8 mouse cellular contexts compared by ENCODE assay signal in genomic region chr19:6531832-6532471, GRCm38 (mm10). TPM values are rescaled to one million over a fixed set of nuclear protein-coding genes. Genes with fewer than 3 reads are reported as not detected.
DNase-seq lines count a peak whose midpoint lies in the region; ATAC-seq lines count a peak whose summit lies in the region.

No protein-coding gene starts in this region.

- WGBS in forebrain, embryonic 15.5 days: 4% methylated on average over 36 of the region's 36 CpGs
- WGBS in intestine, embryonic 16.5 days: 1% methylated on average over 36 of the region's 36 CpGs
- WGBS in lung, embryonic 16.5 days: 2% methylated on average over 36 of the region's 36 CpGs
- 3% methylated on average over 36 of the region's 36 CpGs for WGBS in stomach, embryonic 16.5 days

- H3K4me2 ChIP-seq in forebrain, embryonic 15.5 days (replicated peaks): peak overlapping the region; percentile 74
- peak overlapping the region; percentile 80 for H3K4me2 ChIP-seq in intestine, embryonic 16.5 days (ENCODE audit: low read depth, low read length)
- H3K4me2 ChIP-seq in lung, embryonic 16.5 days (ENCODE audit: low read depth, low read length): peak overlapping the region; percentile 86
- peak overlapping the region; percentile 74 for H3K4me2 ChIP-seq in stomach, embryonic 16.5 days (ENCODE audit: low read depth, low read length)

- peak overlapping the region; percentile 70 for H3K9ac ChIP-seq in forebrain, embryonic 15.5 days (replicated peaks)
- H3K9ac ChIP-seq in intestine, embryonic 16.5 days (ENCODE audit: low read depth, low read length): peak overlapping the region; percentile 67
- H3K9ac ChIP-seq in lung, embryonic 16.5 days (ENCODE audit: low read length): peak overlapping the region; percentile 63; the same call in 1 of the 2 replicates
- H3K9ac ChIP-seq in stomach, embryonic 16.5 days (ENCODE audit: low read length): peak overlapping the region; percentile 56

- peak overlapping the region; percentile 47 for H3K4me3 ChIP-seq in forebrain, embryonic 15.5 days
- H3K4me3 ChIP-seq in intestine, embryonic 16.5 days (ENCODE audit: low read length): peak overlapping the region; percentile 49
- peak overlapping the region; percentile 51 for H3K4me3 ChIP-seq in lung, embryonic 16.5 days (ENCODE audit: low read length)
- H3K4me3 ChIP-seq in stomach, embryonic 16.5 days (replicated peaks; ENCODE audit: low read length): peak overlapping the region; percentile 46

- peak; percentile 46 for DNase-seq in B cell, adult 2 months
- DNase-seq in adrenal gland, adult 18-20 months (ENCODE audit: low spot score in 2 of 2): peak; percentile 44
- DNase-seq in urinary bladder, postnatal 4 days (ENCODE audit: low spot score in 2 of 2): no peak
- DNase-seq in left cerebral cortex, adult 18-20 months (ENCODE audit: low spot score in 2 of 2): no peak

- ATAC-seq in forebrain, embryonic 15.5 days (replicated peaks): peak; percentile 35; the same call in 1 of the 2 replicates
- ATAC-seq in intestine, embryonic 16.5 days: peak; percentile 41
- no peak for ATAC-seq in lung, embryonic 16.5 days (ENCODE audit: low read depth)
- ATAC-seq in stomach, embryonic 16.5 days (ENCODE audit: insufficient read depth, low FRiP score): no peak

- H3K4me1 ChIP-seq in forebrain, embryonic 15.5 days: peaks cover 47% of the 10 kb centered on the region
- peaks cover 19% of the 10 kb centered on the region for H3K4me1 ChIP-seq in intestine, embryonic 16.5 days (ENCODE audit: control insufficient read depth, insufficient read depth, low read length)
- peaks cover 19% of the 10 kb centered on the region for H3K4me1 ChIP-seq in lung, embryonic 16.5 days (replicated peaks; ENCODE audit: control insufficient read depth, insufficient read depth, low read length)
- H3K4me1 ChIP-seq in stomach, embryonic 16.5 days (ENCODE audit: control insufficient read depth, insufficient read depth, low read length): peaks cover 27% of the 10 kb centered on the region

- no peaks in the 10 kb centered on the region for H3K27me3 ChIP-seq in forebrain, embryonic 15.5 days
- H3K27me3 ChIP-seq in intestine, embryonic 16.5 days (replicated peaks; ENCODE audit: control insufficient read depth, insufficient read depth, low read length): peaks cover 18% of the 10 kb centered on the region
- H3K27me3 ChIP-seq in lung, embryonic 16.5 days (ENCODE audit: control insufficient read depth, insufficient read depth, low read depth, low read length): peaks cover 42% of the 10 kb centered on the region
- peaks cover 22% of the 10 kb centered on the region for H3K27me3 ChIP-seq in stomach, embryonic 16.5 days (ENCODE audit: control insufficient read depth, insufficient read depth, low read length)

- peak overlapping the region; percentile 90 for H3K27ac ChIP-seq in forebrain, embryonic 15.5 days (replicated peaks)
- H3K27ac ChIP-seq in intestine, embryonic 16.5 days (ENCODE audit: low read length): no peak overlapping the region
- no peak overlapping the region for H3K27ac ChIP-seq in lung, embryonic 16.5 days (ENCODE audit: low read length)
- H3K27ac ChIP-seq in stomach, embryonic 16.5 days (ENCODE audit: low read length): peak overlapping the region; percentile 26

- no peaks in the 10 kb centered on the region for H3K9me3 ChIP-seq in forebrain, embryonic 15.5 days
- no peaks in the 10 kb centered on the region for H3K9me3 ChIP-seq in intestine, embryonic 16.5 days (ENCODE audit: control insufficient read depth, low read length)
- no peaks in the 10 kb centered on the region for H3K9me3 ChIP-seq in lung, embryonic 16.5 days (ENCODE audit: control insufficient read depth, low read length)
- no peaks in the 10 kb centered on the region for H3K9me3 ChIP-seq in stomach, embryonic 16.5 days (replicated peaks; ENCODE audit: control insufficient read depth, low read length)

- peaks cover 6% of the 10 kb centered on the region for H3K36me3 ChIP-seq in forebrain, embryonic 15.5 days
- no peaks in the 10 kb centered on the region for H3K36me3 ChIP-seq in intestine, embryonic 16.5 days (ENCODE audit: control insufficient read depth, insufficient read depth, low read length)
- no peaks in the 10 kb centered on the region for H3K36me3 ChIP-seq in lung, embryonic 16.5 days (ENCODE audit: control insufficient read depth, insufficient read depth, low read length)
- no peaks in the 10 kb centered on the region for H3K36me3 ChIP-seq in stomach, embryonic 16.5 days (ENCODE audit: control insufficient read depth, insufficient read depth, low read length)

RNA-seq across cellular contexts. Expression of gene Slc22a12, which starts 10.9 kb away (rescaled TPM):
- under 1 TPM in 1 of 2 experiments, not detected in 1; 0.17 TPM for total RNA-seq in adrenal gland, adult 18-20 months (2021)
- polyA plus RNA-seq in forebrain, embryonic 15.5 days (2015; fragmentation: Nextera tagmentation; extraction: Ambion mirVana): 0.10 TPM in 1 of 2 replicates, not detected in the other
- polyA plus RNA-seq in intestine, embryonic 16.5 days (2015; fragmentation: Nextera tagmentation; extraction: Ambion mirVana): not detected in 2 replicates
- not detected in 2 replicates for polyA plus RNA-seq in lung, embryonic 16.5 days (2015; fragmentation: Nextera tagmentation; extraction: Ambion mirVana)
- polyA plus RNA-seq in stomach, embryonic 16.5 days (2015; fragmentation: Nextera tagmentation; extraction: Ambion mirVana): not detected in 2 replicates
- total RNA-seq in left cerebral cortex, adult 18-20 months (2021): not detected

Comparison
In these comparisons a context has a peak if more than half of its experiments do, and no peak if none do; other contexts are left out.
1. DNase-seq: peak in B cell, adult 2 months (2 of 2) and adrenal gland, adult 18-20 months (2 of 2); none in urinary bladder, postnatal 4 days (0 of 2) and left cerebral cortex, adult 18-20 months (0 of 2).
2. ATAC-seq: peak in forebrain, embryonic 15.5 days (single experiment) and intestine, embryonic 16.5 days (single experiment); none in lung, embryonic 16.5 days (single experiment) and stomach, embryonic 16.5 days (single experiment).
3. H3K27ac ChIP-seq: peak in forebrain, embryonic 15.5 days (single experiment) and stomach, embryonic 16.5 days (single experiment); none in intestine, embryonic 16.5 days (single experiment) and lung, embryonic 16.5 days (single experiment).
4. Peak in every context shown above with its lines, with median percentiles within 50 percentile points of each other: H3K4me2 ChIP-seq, H3K4me3 ChIP-seq and H3K9ac ChIP-seq.